Mouse (Mus musculus) 416B (cell line): Measurements from ENCODE around the gene Gab3.

ENCODE experiments used
- DNase-seq: peaks from one replicate; pipeline ENCODE4 v3.0.0; 2011; ENCODE audit warnings: low read depth

The Gab3 gene

DNA sequence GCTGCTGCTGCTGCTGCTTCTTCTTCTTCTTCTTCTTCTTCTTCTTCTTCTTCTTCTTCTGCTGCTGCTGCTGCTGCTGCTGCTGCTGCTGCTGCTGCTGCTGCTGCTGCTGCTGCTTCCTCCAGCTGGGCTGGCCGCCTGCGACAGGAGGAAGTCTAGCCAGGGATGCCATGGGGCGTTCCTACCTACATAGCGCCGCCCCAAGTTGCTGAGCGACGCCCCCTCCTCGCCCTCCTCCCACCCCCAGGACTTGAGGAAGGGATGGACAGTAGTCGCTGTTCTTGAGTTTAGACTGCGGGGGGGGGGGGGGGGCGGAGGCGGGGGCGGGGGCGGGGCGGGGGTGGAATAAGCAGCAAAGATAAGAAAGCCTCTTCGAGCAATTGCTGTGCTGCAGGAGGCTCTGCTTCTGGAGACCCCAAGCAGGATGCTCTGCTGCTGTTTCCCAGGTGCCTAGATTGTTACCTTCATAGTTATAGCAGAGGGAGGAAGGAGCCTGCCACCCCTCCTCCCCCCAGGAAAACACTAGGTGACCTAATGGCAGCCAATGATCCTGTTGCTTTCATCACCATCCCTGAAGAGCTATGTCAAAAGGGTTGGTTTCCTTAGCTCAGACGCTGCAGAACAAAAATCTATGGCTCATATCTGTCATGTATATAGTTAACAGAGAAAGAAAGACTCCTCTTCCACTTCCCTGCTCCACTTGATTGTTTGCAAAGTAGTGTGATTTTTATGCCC lies at the start of gene Gab3:
Gene Gab3 (minus strand): TSS at position 685 of the 735 bp plus-strand sequence.
- peak; percentile 86 for DNase-seq

DNA sequence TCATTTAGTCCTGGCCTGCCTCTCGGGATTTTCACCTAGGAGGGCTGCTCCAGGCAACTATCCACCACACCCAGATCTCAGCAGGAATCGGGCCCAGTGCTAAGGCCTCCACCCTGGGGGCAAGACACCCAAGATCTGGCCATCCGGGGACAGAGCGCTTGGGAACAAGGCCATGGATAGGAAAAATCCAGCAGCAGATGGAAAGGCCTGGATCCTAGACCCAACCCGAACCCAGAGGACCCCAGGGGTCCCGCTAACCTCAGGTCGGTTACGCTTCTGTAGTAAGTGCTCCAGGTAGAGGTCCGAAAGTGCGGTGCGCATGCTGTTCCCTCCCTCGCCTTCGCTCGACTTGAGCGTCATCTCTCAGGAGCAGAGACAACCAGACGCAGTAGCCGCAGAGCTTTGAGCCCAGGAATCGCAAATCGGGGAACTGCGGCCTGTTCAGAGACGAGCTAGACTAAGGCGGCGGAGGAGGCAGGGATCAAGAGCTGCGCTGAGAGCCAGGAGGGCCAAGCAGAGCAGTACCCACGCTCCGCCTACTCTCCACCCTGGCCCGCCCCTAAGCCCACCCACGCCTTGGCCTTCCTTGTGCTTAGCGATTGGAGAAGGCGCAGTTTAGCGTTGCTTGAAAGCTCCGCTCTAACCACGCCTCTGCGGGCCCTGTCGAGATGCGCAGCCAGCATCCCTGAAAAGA lies 45.4 kb upstream of the Gab3 start, which contains the start of gene Mpp1:
Gene Mpp1 (minus strand): TSS at position 550 of the 694 bp plus-strand sequence.
- no peak for DNase-seq

- DNase-seq = no peak
These were observed 44.2 kb upstream of the Gab3 start for GRCm38 (mm10) chrX:75129474-75129873.

DNA sequence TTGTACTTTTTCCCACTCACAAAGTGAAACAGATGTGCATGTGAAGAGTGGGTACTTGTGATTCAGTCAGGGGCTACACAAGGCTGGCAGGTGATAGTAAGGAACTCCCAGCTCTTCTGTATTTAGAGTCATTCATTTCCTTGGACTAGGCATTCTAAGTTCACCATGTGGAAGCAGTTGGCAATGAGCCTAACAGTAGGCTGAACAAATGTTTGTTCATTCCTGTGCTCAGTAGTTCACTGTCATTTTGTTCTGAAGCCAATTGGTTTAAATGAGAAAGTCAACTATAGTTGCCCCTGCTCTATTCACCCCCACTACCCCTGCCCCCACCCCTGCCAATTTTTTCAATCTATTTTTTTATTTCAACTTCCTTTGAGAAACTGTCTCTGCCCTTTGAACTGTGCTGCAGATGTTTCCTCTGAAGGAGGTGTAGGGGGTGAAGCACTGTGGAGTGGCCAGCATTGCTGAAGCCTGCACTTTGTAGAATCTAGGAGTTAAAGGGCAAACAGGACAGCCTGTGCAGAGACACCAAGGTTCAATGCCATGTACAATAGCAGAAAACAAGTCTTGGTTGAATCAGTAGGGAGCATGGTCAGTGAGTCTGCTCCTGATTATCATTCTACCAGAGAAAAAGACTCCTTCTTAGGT lies 43.2 kb upstream of the Gab3 start:
- peak; percentile 12 for DNase-seq

GRCm38 (mm10) chrX:75126893-75127292 lies 41.6 kb upstream of the Gab3 start:
- DNase-seq = peak; percentile 25

DNA sequence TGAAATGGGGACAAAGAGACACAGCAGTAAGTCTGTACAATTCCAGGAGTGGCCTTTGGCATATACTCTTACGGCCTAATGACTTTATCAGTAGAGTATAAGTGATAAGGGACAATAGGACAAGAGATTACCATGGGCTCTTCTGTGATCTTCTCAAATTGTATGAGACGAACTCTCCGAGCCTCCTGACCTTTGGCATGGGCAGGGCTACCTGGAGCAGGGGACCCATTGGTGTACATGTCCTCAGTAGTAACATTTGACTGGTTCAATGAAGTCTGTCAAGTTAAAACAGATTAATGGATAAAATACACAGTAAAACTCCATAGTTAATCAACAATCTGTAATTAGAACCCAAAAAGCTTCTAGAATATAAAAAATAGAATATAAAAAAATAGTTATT lies 40.3 kb upstream of the Gab3 start:
- DNase-seq = no peak

- DNase-seq = no peak
These were observed 30.3 kb upstream of the Gab3 start for GRCm38 (mm10) chrX:75115550-75115949.

DNA sequence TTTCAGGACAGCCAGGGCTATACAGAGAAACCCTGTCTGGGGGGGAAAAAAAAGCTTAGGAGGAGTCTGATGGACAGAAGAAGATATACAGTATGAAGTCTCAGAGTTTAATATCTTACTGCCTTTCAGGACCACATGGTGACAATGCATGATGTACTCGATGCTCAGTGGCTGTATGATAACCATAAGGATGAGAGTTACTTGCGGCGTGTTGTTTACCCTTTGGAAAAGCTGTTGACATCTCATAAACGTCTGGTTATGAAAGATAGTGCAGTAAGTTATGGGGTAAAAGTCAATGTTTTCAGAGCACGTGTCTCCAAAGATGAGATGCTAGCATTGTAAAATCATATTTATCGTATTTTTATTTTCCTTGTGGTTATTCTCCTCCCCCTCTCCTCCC lies 17.0 kb upstream of the Gab3 start:
- DNase-seq = no peak

DNA sequence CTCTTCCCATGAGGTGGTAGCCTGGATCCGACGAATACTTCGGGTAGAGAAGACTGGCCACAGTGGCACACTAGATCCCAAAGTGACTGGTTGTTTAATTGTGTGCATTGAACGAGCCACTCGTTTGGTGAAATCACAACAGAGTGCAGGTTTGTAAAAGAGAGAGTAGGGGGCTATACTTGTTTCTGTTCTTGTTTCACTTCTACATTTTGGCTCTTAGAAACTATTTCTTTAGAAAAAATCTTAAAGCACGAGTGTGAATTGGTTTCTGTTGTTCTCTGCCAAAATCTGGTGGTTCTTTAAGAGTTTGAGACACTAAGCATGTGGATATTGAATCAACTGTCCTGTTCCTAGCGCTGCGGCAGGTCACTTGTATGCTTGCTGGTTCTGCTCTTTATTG lies 13.5 kb upstream of the Gab3 start:
- no peak for DNase-seq

- peak; percentile 59 for DNase-seq
These were observed 11.0 kb upstream of the Gab3 start for GRCm38 (mm10) chrX:75096163-75096770.

- peak; percentile 98 for DNase-seq
These were observed 10.3 kb upstream of the Gab3 start, which contains the start of gene Dkc1 for GRCm38 (mm10) chrX:75095369-75096162. Dkc1 (plus strand) TSS chrX:75095854.

DNA sequence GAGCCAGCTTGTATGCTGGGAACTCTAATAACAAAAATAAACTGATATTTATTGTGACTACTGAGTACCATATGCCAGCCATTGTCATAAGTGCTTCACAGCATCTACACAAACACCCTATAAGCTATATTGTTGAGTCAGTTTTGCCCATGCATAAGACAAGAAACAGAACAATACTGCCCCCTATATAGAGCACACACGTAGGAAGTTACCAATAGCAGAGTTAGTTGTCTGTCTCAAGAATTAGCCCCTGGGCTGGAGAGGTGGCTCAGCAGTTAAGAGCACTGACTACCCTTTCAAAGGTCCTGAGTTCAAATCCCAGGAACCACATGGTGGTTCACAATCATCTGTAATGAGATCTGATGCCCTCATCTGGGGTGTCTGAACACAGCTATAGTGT lies 396 bp upstream of the Gab3 start:
- peak; percentile 66 for DNase-seq

DNA sequence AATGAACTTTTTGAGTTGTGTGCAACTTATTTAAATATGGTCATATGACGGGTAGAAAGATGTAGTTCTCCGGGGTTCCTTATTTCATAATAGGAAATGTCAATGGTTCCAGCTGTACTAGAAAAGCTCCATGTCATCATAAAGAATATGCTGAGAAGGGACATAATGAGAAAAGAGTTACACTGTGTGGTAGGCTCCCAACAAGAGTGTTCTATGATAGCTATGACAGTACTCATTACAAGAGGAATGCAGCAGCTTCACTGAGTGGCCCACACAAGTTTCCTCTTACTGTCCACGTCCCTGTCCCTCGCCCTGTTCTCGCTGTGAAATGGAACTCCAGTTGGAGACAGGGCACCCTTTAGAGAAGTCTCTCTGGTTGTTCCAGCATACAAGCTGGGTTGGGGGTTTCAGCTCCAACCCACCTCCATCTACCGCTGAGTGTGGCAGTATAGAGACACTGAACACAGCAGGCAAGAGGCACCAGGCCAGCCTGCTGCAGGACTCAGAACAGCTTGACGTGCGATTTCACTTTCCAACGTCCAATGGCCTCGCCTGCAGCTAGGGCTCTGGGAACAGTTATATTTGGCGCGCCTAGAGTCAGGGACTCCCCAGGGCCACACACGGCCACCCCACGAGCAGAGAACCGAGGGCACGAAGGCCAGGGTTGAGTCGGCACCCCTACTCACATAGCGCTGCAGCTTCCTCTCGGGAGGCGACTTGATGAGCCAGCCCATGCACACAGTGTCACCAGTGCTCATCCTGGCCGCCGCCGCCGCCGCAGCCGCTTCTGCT lies 1.1 kb downstream of the Gab3 start:
- DNase-seq = peak; percentile 25

GRCm38 (mm10) chrX:75082351-75082750 lies 2.9 kb downstream of the Gab3 start:
- DNase-seq = peak; percentile 48

DNA sequence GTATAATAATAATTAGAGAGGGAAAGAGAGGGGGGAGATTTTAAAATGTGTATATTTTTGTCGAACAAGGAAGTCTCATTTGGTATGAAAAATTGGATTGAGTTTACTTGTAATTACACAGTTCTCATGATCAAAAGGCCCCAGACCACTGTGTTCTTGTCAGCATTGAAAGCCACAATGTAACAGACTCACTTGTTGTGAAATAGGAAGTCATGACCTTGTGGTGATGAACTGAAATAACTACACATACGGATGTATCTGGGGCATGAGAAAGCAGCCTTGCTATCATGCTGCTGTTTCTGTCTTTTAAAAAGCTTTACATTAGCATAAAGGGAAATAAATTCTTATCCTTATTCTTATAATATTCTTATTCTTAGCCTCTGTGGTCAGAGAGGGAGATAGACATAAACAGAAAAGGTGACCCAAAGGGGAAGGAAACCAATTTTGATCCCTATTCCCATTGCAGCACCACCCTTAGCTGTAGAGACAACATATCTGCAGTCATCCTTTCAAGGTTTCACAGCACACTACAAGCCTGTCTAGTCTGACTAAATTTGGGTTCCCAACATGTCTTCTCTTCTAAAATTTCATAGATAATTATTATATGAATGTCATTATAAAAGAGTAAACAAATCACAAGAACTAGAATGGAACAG lies 29.0 kb downstream of the Gab3 start:
- DNase-seq = peak; percentile 87

GRCm38 (mm10) chrX:75046921-75047635 lies 38.2 kb downstream of the Gab3 start:
- DNase-seq = no peak

GRCm38 (mm10) chrX:75045931-75046330 lies 39.3 kb downstream of the Gab3 start:
- no peak for DNase-seq

DNA sequence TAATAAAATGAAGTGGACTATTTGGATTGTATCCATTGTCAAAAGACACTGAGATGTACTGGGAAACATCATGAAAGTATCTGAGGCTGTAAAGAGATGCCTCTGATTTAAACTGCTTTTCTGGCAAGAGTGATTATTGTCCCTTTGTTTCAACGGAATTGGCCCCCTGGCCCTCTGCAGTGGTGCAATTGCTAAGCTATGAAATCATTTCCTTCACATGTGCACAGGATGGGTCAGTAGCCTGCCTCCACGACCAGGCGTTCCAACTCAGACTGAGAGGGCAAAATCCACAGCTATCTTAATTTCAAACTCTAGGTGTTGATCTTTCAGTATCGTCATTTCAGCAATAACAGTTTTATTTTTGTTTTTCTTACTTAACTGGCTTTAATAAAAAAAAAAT lies 40.7 kb downstream of the Gab3 start:
- DNase-seq = peak; percentile 31

- DNase-seq = peak; percentile 52
These were observed 48.6 kb downstream of the Gab3 start for GRCm38 (mm10) chrX:75036626-75037025.

DNA sequence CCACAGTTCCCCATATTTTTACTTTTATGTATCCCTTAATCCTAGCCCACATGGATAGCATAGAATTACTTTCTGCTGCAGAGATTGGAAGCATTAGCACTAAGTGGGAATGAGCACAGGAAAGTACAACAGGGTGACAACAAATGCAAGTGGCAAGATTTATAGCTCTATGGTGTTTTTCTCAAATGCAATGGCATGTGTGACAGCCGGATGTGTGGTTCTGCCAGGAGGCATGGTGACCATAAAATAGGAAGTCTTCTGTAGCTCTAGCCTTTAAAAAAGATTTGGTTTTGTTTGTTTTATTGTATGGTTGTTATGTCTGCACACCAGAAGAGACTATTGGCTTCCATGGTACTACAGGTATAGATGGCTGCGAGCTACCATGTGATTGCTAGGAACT lies 50.1 kb downstream of the Gab3 start:
- DNase-seq = no peak
